Mouse (Mus musculus): ENCODE measurements at regions not wholly inside any gene's neighbourhood (a gene's known extent, or its start where the extent isn't known, plus 50 kb on each side); places are given as distances from the start of the nearest gene placed in this dataset.
A peak's percentile ranks its signal among the peaks of the same experiment; 100 is the strongest.

- H3K9ac ChIP-seq (replicated peaks; ENCODE audit: low read length, poor library complexity, severe bottlenecking), result no peak overlapping the region
- H3K4me3 ChIP-seq (ENCODE audit: low read depth, low read length), result no peak overlapping the region
- no peak for TF ChIP-seq CTCF (IDR thresholded peaks at IDR 0.05)
- H3K9me3 ChIP-seq (ENCODE audit: low read length), result no peaks in the 10 kb centered on the region
- H3K27me3 ChIP-seq (ENCODE audit: insufficient read depth, low read length), result no peaks in the 10 kb centered on the region
- ATAC-seq (ENCODE audit: low FRiP score) (no peak), DNase-seq (ENCODE audit: low spot score) (no peak)
- no peak overlapping the region for H3K27ac ChIP-seq (ENCODE audit: low read depth, low read length)
- H3K36me3 ChIP-seq (ENCODE audit: insufficient read depth, low read length), result no peaks in the 10 kb centered on the region
- H3K4me2 ChIP-seq (ENCODE audit: low read depth, low read length, poor library complexity, severe bottlenecking), result no peak overlapping the region
- H3K4me1 ChIP-seq (ENCODE audit: insufficient read depth, low read length), result no peaks in the 10 kb centered on the region
- WGBS, result 96% methylated on average over 1 of the region's 1 CpGs
Measured at GRCm38 (mm10) chr2:3941496-3941895, 76.0 kb upstream of the Frmd4a start.

GRCm38 (mm10) chr2:3947432-3947831 lies 70.1 kb upstream of the Frmd4a start:
- Histone ChIP-seq H3K36me3 (ENCODE audit: insufficient read depth, low read length) (no peaks in the 10 kb centered on the region), H3K27me3 (ENCODE audit: insufficient read depth, low read length) (no peaks in the 10 kb centered on the region), H3K9ac (replicated peaks; ENCODE audit: low read length, poor library complexity, severe bottlenecking) (no peak overlapping the region), H3K9me3 (ENCODE audit: low read length) (no peaks in the 10 kb centered on the region), H3K4me2 (ENCODE audit: low read depth, low read length, poor library complexity, severe bottlenecking) (no peak overlapping the region), H3K4me3 (ENCODE audit: low read depth, low read length) (no peak overlapping the region), H3K4me1 (ENCODE audit: insufficient read depth, low read length) (no peaks in the 10 kb centered on the region), H3K27ac (ENCODE audit: low read depth, low read length) (no peak overlapping the region)
- DNase-seq (ENCODE audit: low spot score) (no peak), ATAC-seq (ENCODE audit: low FRiP score) (no peak)
- WGBS, result 92% methylated on average over 3 of the region's 3 CpGs
- no peak for TF ChIP-seq CTCF (IDR thresholded peaks at IDR 0.05)

- no peak for TF ChIP-seq CTCF (IDR thresholded peaks at IDR 0.05)
- no peak for ATAC-seq (ENCODE audit: low FRiP score)
- Histone ChIP-seq H3K4me1 (ENCODE audit: insufficient read depth, low read length) (no peaks in the 10 kb centered on the region), H3K36me3 (ENCODE audit: insufficient read depth, low read length) (no peaks in the 10 kb centered on the region), H3K9me3 (ENCODE audit: low read length) (no peaks in the 10 kb centered on the region), H3K9ac (replicated peaks; ENCODE audit: low read length, poor library complexity, severe bottlenecking) (no peak overlapping the region), H3K4me2 (ENCODE audit: low read depth, low read length, poor library complexity, severe bottlenecking) (no peak overlapping the region), H3K27ac (ENCODE audit: low read depth, low read length) (no peak overlapping the region), H3K27me3 (ENCODE audit: insufficient read depth, low read length) (no peaks in the 10 kb centered on the region), H3K4me3 (ENCODE audit: low read depth, low read length) (no peak overlapping the region)
- WGBS, result 46% methylated on average over 1 of the region's 1 CpGs
- no peak for DNase-seq (ENCODE audit: low spot score)
Measured at GRCm38 (mm10) chr2:3948331-3948730, 69.2 kb upstream of the Frmd4a start.

GRCm38 (mm10) chr2:3957491-3957890 lies 60.0 kb upstream of the Frmd4a start:
- Histone ChIP-seq H3K27me3 (ENCODE audit: insufficient read depth, low read length) (no peaks in the 10 kb centered on the region), H3K36me3 (ENCODE audit: insufficient read depth, low read length) (no peaks in the 10 kb centered on the region), H3K4me3 (ENCODE audit: low read depth, low read length) (no peak overlapping the region), H3K4me1 (ENCODE audit: insufficient read depth, low read length) (no peaks in the 10 kb centered on the region), H3K9me3 (ENCODE audit: low read length) (no peaks in the 10 kb centered on the region), H3K4me2 (ENCODE audit: low read depth, low read length, poor library complexity, severe bottlenecking) (no peak overlapping the region), H3K9ac (replicated peaks; ENCODE audit: low read length, poor library complexity, severe bottlenecking) (no peak overlapping the region), H3K27ac (ENCODE audit: low read depth, low read length) (no peak overlapping the region)
- ATAC-seq (ENCODE audit: low FRiP score) (no peak), DNase-seq (ENCODE audit: low spot score) (no peak)
- TF ChIP-seq CTCF (IDR thresholded peaks at IDR 0.05), result no peak

GRCm38 (mm10) chr2:3958065-3958641 lies 59.4 kb upstream of the Frmd4a start:
- ATAC-seq (ENCODE audit: low FRiP score), result peak; percentile 34; the same call in 1 of the 2 replicates

GRCm38 (mm10) chr2:3958711-3959110 lies 58.8 kb upstream of the Frmd4a start:
- DNase-seq (ENCODE audit: low spot score), result no peak

More at GRCm38 (mm10) chr2:3958065-3958641, 59.4 kb upstream of the Frmd4a start:
- Histone ChIP-seq H3K27ac (ENCODE audit: low read depth, low read length) (no peak overlapping the region), H3K9ac (replicated peaks; ENCODE audit: low read length, poor library complexity, severe bottlenecking) (no peak overlapping the region), H3K27me3 (ENCODE audit: insufficient read depth, low read length) (no peaks in the 10 kb centered on the region), H3K4me3 (ENCODE audit: low read depth, low read length) (no peak overlapping the region), H3K4me2 (ENCODE audit: low read depth, low read length, poor library complexity, severe bottlenecking) (0 out of 2 replicates have a peak overlapping the region, but pooled peaks have one; percentile 3), H3K36me3 (ENCODE audit: insufficient read depth, low read length) (no peaks in the 10 kb centered on the region), H3K9me3 (ENCODE audit: low read length) (no peaks in the 10 kb centered on the region), H3K4me1 (ENCODE audit: insufficient read depth, low read length) (no peaks in the 10 kb centered on the region)
- DNase-seq (ENCODE audit: low spot score), result no peak
- WGBS, result 35% methylated on average over 12 of the region's 12 CpGs
- TF ChIP-seq CTCF (IDR thresholded peaks at IDR 0.05), result no peak

More at GRCm38 (mm10) chr2:3958711-3959110, 58.8 kb upstream of the Frmd4a start:
- no peak overlapping the region for H3K9ac ChIP-seq (replicated peaks; ENCODE audit: low read length, poor library complexity, severe bottlenecking)
- H3K4me1 ChIP-seq (ENCODE audit: insufficient read depth, low read length), result no peaks in the 10 kb centered on the region
- no peaks in the 10 kb centered on the region for H3K9me3 ChIP-seq (ENCODE audit: low read length)
- H3K27ac ChIP-seq (ENCODE audit: low read depth, low read length), result no peak overlapping the region
- TF ChIP-seq CTCF (IDR thresholded peaks at IDR 0.05), result no peak
- no peak overlapping the region for H3K4me3 ChIP-seq (ENCODE audit: low read depth, low read length)
- no peaks in the 10 kb centered on the region for H3K36me3 ChIP-seq (ENCODE audit: insufficient read depth, low read length)
- 75% methylated on average over 4 of the region's 4 CpGs for WGBS
- no peaks in the 10 kb centered on the region for H3K27me3 ChIP-seq (ENCODE audit: insufficient read depth, low read length)
- ATAC-seq (ENCODE audit: low FRiP score), result peak; percentile 31; the same call in 1 of the 2 replicates
- no peak overlapping the region for H3K4me2 ChIP-seq (ENCODE audit: low read depth, low read length, poor library complexity, severe bottlenecking)

Data from midbrain, postnatal 0 days (tissue).